Mouse (Mus musculus) cerebellum, adult (tissue): Measurements from ENCODE around the gene Ly6g6d.
"Not testable (repeated sequence)": the region's sequence is repeated elsewhere in the genome, so short reads cannot be mapped to it uniquely, and the experiment has no call there.

Experiments used
- ATAC-seq: cut with Nextera tagmentation; 2 replicates; pipeline ENCODE4 v1.9.2; 2017; ENCODE audit warnings: mild to moderate bottlenecking, moderate library complexity, mixed read lengths; ENCODE audit not compliant: insufficient number of reproducible peaks, low FRiP score, low TSS enrichment

The Ly6g6d gene

GRCm38 (mm10) chr17:35077786-35078233, at the start of gene Ly6g6d:
Gene Ly6g6d (minus strand): TSS chr17:35078065.
- ATAC-seq, result peak; percentile 46; the same call in 1 of the 2 replicates

GRCm38 (mm10) chr17:35127017-35127416, 49.2 kb upstream of the Ly6g6d start:
- no peak for ATAC-seq

GRCm38 (mm10) chr17:35126206-35126611, 48.3 kb upstream of the Ly6g6d start, which contains the start of gene D17H6S53E:
Gene D17H6S53E (plus strand): TSS chr17:35126373.
- ATAC-seq, result no peak; the same call in 1 of the 2 replicates

- ATAC-seq, result no peak
Observed at GRCm38 (mm10) chr17:35125578-35125977, 47.7 kb upstream of the Ly6g6d start.

GRCm38 (mm10) chr17:35125081-35125480, 47.2 kb upstream of the Ly6g6d start:
- ATAC-seq, result no peak

GRCm38 (mm10) chr17:35124261-35124896, 46.5 kb upstream of the Ly6g6d start:
- not testable (repeated sequence) for ATAC-seq

- not testable (repeated sequence) for ATAC-seq
Observed at GRCm38 (mm10) chr17:35123287-35123686, 45.4 kb upstream of the Ly6g6d start.

GRCm38 (mm10) chr17:35121871-35122303, 44.0 kb upstream of the Ly6g6d start, which contains the start of gene Csnk2b:
Gene Csnk2b (minus strand): TSS chr17:35122053.
- ATAC-seq, result peak; percentile 7; the same call in 1 of the 2 replicates

- peak; percentile 91 for ATAC-seq
Observed at GRCm38 (mm10) chr17:35121143-35121799, 43.4 kb upstream of the Ly6g6d start, which contains the start of gene Gpank1. Gene Gpank1 (plus strand): TSS chr17:35121455.

- peak; percentile 29; the same call in 1 of the 2 replicates for ATAC-seq
Observed at GRCm38 (mm10) chr17:35120745-35121142, 42.9 kb upstream of the Ly6g6d start.

GRCm38 (mm10) chr17:35115046-35116019, 37.5 kb upstream of the Ly6g6d start, which contains the start of gene Ly6g5b:
Gene Ly6g5b (minus strand): TSS chr17:35115428.
- ATAC-seq, result no peak

- no peak for ATAC-seq
Observed at GRCm38 (mm10) chr17:35111774-35112173, 33.9 kb upstream of the Ly6g6d start.

- peak; percentile 50; the same call in 1 of the 2 replicates for ATAC-seq
Observed at GRCm38 (mm10) chr17:35108097-35108496, 30.2 kb upstream of the Ly6g6d start, which contains the start of gene Ly6g5c. Gene Ly6g5c (plus strand): TSS chr17:35108279.

- ATAC-seq, result no peak
Observed at GRCm38 (mm10) chr17:35106522-35106921, 28.7 kb upstream of the Ly6g6d start.

GRCm38 (mm10) chr17:35105740-35106389, 28.0 kb upstream of the Ly6g6d start:
- ATAC-seq, result peak; percentile 34; the same call in 1 of the 2 replicates

GRCm38 (mm10) chr17:35104754-35105153, 26.9 kb upstream of the Ly6g6d start:
- no peak for ATAC-seq

GRCm38 (mm10) chr17:35104079-35104478, 26.2 kb upstream of the Ly6g6d start:
- no peak for ATAC-seq

GRCm38 (mm10) chr17:35103221-35103690, 25.4 kb upstream of the Ly6g6d start:
- ATAC-seq, result no peak

GRCm38 (mm10) chr17:35102299-35102698, 24.4 kb upstream of the Ly6g6d start:
- no peak for ATAC-seq
